Mouse (Mus musculus) liver, postnatal 0 days (tissue): ENCODE results near the gene Nedd9. TPM values are rescaled to one million over a fixed set of nuclear protein-coding genes. Genes with fewer than 3 reads are reported as not detected.

ENCODE experiments used
- ATAC-seq: fragments of 200-750 bp; cut with Nextera tagmentation; 2 replicates; pipeline ENCODE4 v1.8.0; 2017; ENCODE audit warnings: mild to moderate bottlenecking, moderate library complexity
- DNase-seq: peaks from one replicate; pipeline ENCODE4 v3.0.0-alpha.2; 2016
- H3K27ac ChIP-seq: fragments of 300-500 bp; sonication (generic); 2 replicates; pipeline ENCODE4 v1.5.1; 2014; ENCODE audit warnings: antibody characterized with exemption, moderate library complexity, mild to moderate bottlenecking, low read depth
- H3K27me3 ChIP-seq: fragments of 300-500 bp; sonication (generic); 2 replicates; pipeline ENCODE4 v1.6.1; 2014; ENCODE audit warnings: low read length, control low read depth, mixed read lengths; ENCODE audit not compliant: insufficient read depth
- H3K36me3 ChIP-seq: fragments of 300-500 bp; sonication (generic); replicated peaks from 2 replicates; pipeline ENCODE4 v1.6.1; 2014; ENCODE audit warnings: mild to moderate bottlenecking, control low read depth, low read length, moderate library complexity, mixed read lengths; ENCODE audit not compliant: insufficient read depth
- H3K4me1 ChIP-seq: fragments of 300-500 bp; sonication (generic); 2 replicates; pipeline ENCODE4 v1.6.1; 2014; ENCODE audit warnings: antibody characterized with exemption, mild to moderate bottlenecking, control low read depth; ENCODE audit not compliant: insufficient read depth
- H3K4me2 ChIP-seq: fragments of 300-500 bp; sonication (generic); 2 replicates; pipeline ENCODE4 v1.6.1; 2014; ENCODE audit warnings: low read depth, mild to moderate bottlenecking, low read length, moderate library complexity, mixed read lengths
- H3K4me3 ChIP-seq: fragments of 300-500 bp; sonication (generic); 2 replicates; pipeline ENCODE4 v1.5.1; 2014; ENCODE audit warnings: low read depth, low read length
- H3K9ac ChIP-seq: fragments of 300-500 bp; sonication (generic); replicated peaks from 2 replicates; pipeline ENCODE4 v1.6.1; 2014; ENCODE audit warnings: mild to moderate bottlenecking, moderate library complexity
- H3K9me3 ChIP-seq: fragments of 300-500 bp; sonication (generic); 2 replicates; pipeline ENCODE4 v1.6.1; 2016; ENCODE audit warnings: mild to moderate bottlenecking, control low read depth, low read length, mixed read lengths
- CTCF ChIP-seq: sonication (generic); IDR thresholded peaks from 2 replicates; pipeline ENCODE4 v1.5.1; 2016; ENCODE audit warnings: antibody characterized with exemption, low read depth
- EP300 ChIP-seq: IDR thresholded peaks from 2 replicates; pipeline ENCODE4 v1.6.1; 2016; ENCODE audit warnings: antibody characterized with exemption, low read depth, mild to moderate bottlenecking
- WGBS: fragments of 180-500 bp; shearing (Covaris S2); extraction: QIAGEN DNeasy Blood & Tissue Kit; methylation state at CpG from one replicate; pipeline ENCODE4 v1.1.7; 2014; ENCODE audit not compliant: insufficient replicate concordance; 5-methylcytosine and 5-hydroxymethylcytosine counted together
- polyA plus RNA-seq: library from polyadenylated mRNA; unstranded; fragments of >200 nt; fragmentation: Nextera tagmentation; extraction: Ambion mirVana; gene quantifications from 2 replicates; pipeline ENCODE4 v1.2.1, GENCODE M21; 2015

Gene Nedd9
- polyA plus RNA-seq, 1 experiment from 2014 or later = 6.9 TPM

GRCm38 (mm10) chr13:41474365-41474764 is 12.8 kb downstream of the Nedd9 start:
- H3K27me3 ChIP-seq = no peaks in the 10 kb centered on the region
- 72% methylated on average over 5 of the region's 5 CpGs for WGBS
- no peak for ATAC-seq
- H3K4me2 ChIP-seq = no peak overlapping the region
- DNase-seq = no peak
- no peak overlapping the region for H3K27ac ChIP-seq
- no peak overlapping the region for H3K9ac ChIP-seq
- H3K4me1 ChIP-seq = no peaks in the 10 kb centered on the region
- no peak for TF ChIP-seq EP300
- TF ChIP-seq CTCF = no peak
- H3K36me3 ChIP-seq = no peaks in the 10 kb centered on the region; the same call in 1 of the 2 replicates
- H3K9me3 ChIP-seq = no peaks in the 10 kb centered on the region
- no peak overlapping the region for H3K4me3 ChIP-seq

GRCm38 (mm10) chr13:41473504-41473903 is 13.7 kb downstream of the Nedd9 start:
- TF ChIP-seq EP300 (peak; percentile 37; the same call in 1 of the 2 replicates), CTCF (no peak)
- Histone ChIP-seq H3K9me3 (no peaks in the 10 kb centered on the region), H3K36me3 (no peaks in the 10 kb centered on the region; the same call in 1 of the 2 replicates), H3K27ac (0 out of 2 replicates have a peak overlapping the region, but pooled peaks have one; percentile 19), H3K4me2 (no peak overlapping the region), H3K4me3 (no peak overlapping the region), H3K9ac (no peak overlapping the region), H3K4me1 (no peaks in the 10 kb centered on the region), H3K27me3 (no peaks in the 10 kb centered on the region)
- DNase-seq (no peak), ATAC-seq (no peak)
- WGBS = 54% methylated on average over 4 of the region's 4 CpGs

- no peak overlapping the region for H3K27ac ChIP-seq
- no peak overlapping the region for H3K4me2 ChIP-seq
- no peak for DNase-seq
- no peak overlapping the region for H3K9ac ChIP-seq
- 61% methylated on average over 5 of the region's 5 CpGs for WGBS
- no peak for ATAC-seq
- H3K27me3 ChIP-seq = no peaks in the 10 kb centered on the region
- no peaks in the 10 kb centered on the region; the same call in 1 of the 2 replicates for H3K36me3 ChIP-seq
- H3K4me3 ChIP-seq = no peak overlapping the region
- H3K9me3 ChIP-seq = no peaks in the 10 kb centered on the region
- TF ChIP-seq CTCF (no peak), EP300 (no peak)
- peaks cover 2% of the 10 kb centered on the region; the same call in 1 of the 2 replicates for H3K4me1 ChIP-seq
Measured at GRCm38 (mm10) chr13:41472878-41473424, 14.2 kb downstream of the Nedd9 start.

- no peaks in the 10 kb centered on the region for H3K36me3 ChIP-seq
- WGBS = 63% methylated on average over 5 of the region's 5 CpGs
Measured at GRCm38 (mm10) chr13:41468277-41468676, 18.9 kb downstream of the Nedd9 start.

GRCm38 (mm10) chr13:41467036-41467435 is 20.1 kb downstream of the Nedd9 start:
- Histone ChIP-seq H3K4me2 (no peak overlapping the region), H3K4me3 (no peak overlapping the region), H3K4me1 (peaks cover 5% of the 10 kb centered on the region; the same call in 1 of the 2 replicates), H3K9me3 (no peaks in the 10 kb centered on the region), H3K27ac (peak overlapping the region; percentile 11), H3K9ac (no peak overlapping the region), H3K27me3 (no peaks in the 10 kb centered on the region), H3K36me3 (no peaks in the 10 kb centered on the region)
- 39% methylated on average over 2 of the region's 2 CpGs for WGBS
- ATAC-seq (peak; percentile 73), DNase-seq (peak; percentile 47)
- TF ChIP-seq CTCF = no peak
- TF ChIP-seq EP300 = no peak

More at GRCm38 (mm10) chr13:41468277-41468676, 18.9 kb downstream of the Nedd9 start:
- TF ChIP-seq CTCF (no peak), EP300 (peak; percentile 40; the same call in 1 of the 2 replicates)
- no peaks in the 10 kb centered on the region for H3K9me3 ChIP-seq
- H3K4me3 ChIP-seq = no peak overlapping the region
- H3K9ac ChIP-seq = no peak overlapping the region
- H3K4me2 ChIP-seq = no peak overlapping the region
- no peak for DNase-seq
- H3K27ac ChIP-seq = peak overlapping the region; percentile 53; the same call in 1 of the 2 replicates
- H3K4me1 ChIP-seq = peaks cover 5% of the 10 kb centered on the region; the same call in 1 of the 2 replicates
- no peaks in the 10 kb centered on the region for H3K27me3 ChIP-seq
- ATAC-seq = no peak

- peak overlapping the region; percentile 11 for H3K27ac ChIP-seq
Measured at GRCm38 (mm10) chr13:41466616-41467015, 20.5 kb downstream of the Nedd9 start.

More at GRCm38 (mm10) chr13:41466616-41467015, 20.5 kb downstream of the Nedd9 start:
- Histone ChIP-seq H3K4me2 (no peak overlapping the region), H3K4me3 (no peak overlapping the region), H3K4me1 (peaks cover 5% of the 10 kb centered on the region; the same call in 1 of the 2 replicates), H3K9me3 (no peaks in the 10 kb centered on the region), H3K27me3 (no peaks in the 10 kb centered on the region), H3K9ac (no peak overlapping the region), H3K36me3 (no peaks in the 10 kb centered on the region)
- WGBS = 74% methylated on average over 4 of the region's 4 CpGs
- TF ChIP-seq EP300 (no peak), CTCF (no peak)
- ATAC-seq (peak; percentile 60; the same call in 1 of the 2 replicates), DNase-seq (no peak)
